Mouse (Mus musculus) liver, embryonic 12.5 days (tissue): ENCODE measurements around the gene Acsf2. TPM values are rescaled to one million over a fixed set of nuclear protein-coding genes. Genes with fewer than 3 reads are reported as not detected.

Experiments used
- ATAC-seq: fragments of 200-750 bp; cut with Nextera tagmentation; 2 replicates; pipeline ENCODE4 v1.8.0; 2017; ENCODE audit warnings: moderate number of reproducible peaks, mild to moderate bottlenecking, moderate library complexity
- H3K27ac ChIP-seq: fragments of 300-500 bp; sonication (generic); 2 replicates; pipeline ENCODE4 v1.5.1; 2016; ENCODE audit warnings: mild to moderate bottlenecking
- H3K27me3 ChIP-seq: fragments of 300-500 bp; sonication (generic); replicated peaks from 2 replicates; pipeline ENCODE4 v1.6.1; 2016; ENCODE audit warnings: mild to moderate bottlenecking, moderate library complexity
- H3K36me3 ChIP-seq: fragments of 300-500 bp; sonication (generic); 2 replicates; pipeline ENCODE4 v1.6.1; 2016; ENCODE audit warnings: mild to moderate bottlenecking, moderate library complexity
- H3K4me1 ChIP-seq: fragments of 300-500 bp; sonication (generic); 2 replicates; pipeline ENCODE4 v1.6.1; 2016
- H3K4me2 ChIP-seq: fragments of 300-500 bp; sonication (generic); 2 replicates; pipeline ENCODE4 v1.6.1; 2016; ENCODE audit warnings: mild to moderate bottlenecking, moderate library complexity
- H3K4me3 ChIP-seq: fragments of 300-500 bp; sonication (generic); 2 replicates; pipeline ENCODE4 v1.5.1; 2016; ENCODE audit warnings: mild to moderate bottlenecking, moderate library complexity
- H3K9ac ChIP-seq: fragments of 300-500 bp; sonication (generic); 2 replicates; pipeline ENCODE4 v1.6.1; 2016; ENCODE audit warnings: mild to moderate bottlenecking, moderate library complexity
- H3K9me3 ChIP-seq: fragments of 300-500 bp; sonication (generic); replicated peaks from 2 replicates; pipeline ENCODE4 v1.6.1; 2016; ENCODE audit warnings: mild to moderate bottlenecking, moderate library complexity
- WGBS: fragments of 180-500 bp; shearing (Covaris S2); methylation state at CpG from one replicate; pipeline ENCODE4 v1.1.7; 2016; ENCODE audit not compliant: insufficient replicate concordance; 5-methylcytosine and 5-hydroxymethylcytosine counted together
- polyA plus RNA-seq: library from polyadenylated mRNA; unstranded; fragments of >200 nt; fragmentation: Nextera tagmentation; extraction: Ambion mirVana; gene quantifications from 2 replicates; pipeline ENCODE4 v1.2.1, GENCODE M21; 2016

Acsf2 gene
- polyA plus RNA-seq, 1 experiment from 2014 or later, result 1.2 TPM

DNA sequence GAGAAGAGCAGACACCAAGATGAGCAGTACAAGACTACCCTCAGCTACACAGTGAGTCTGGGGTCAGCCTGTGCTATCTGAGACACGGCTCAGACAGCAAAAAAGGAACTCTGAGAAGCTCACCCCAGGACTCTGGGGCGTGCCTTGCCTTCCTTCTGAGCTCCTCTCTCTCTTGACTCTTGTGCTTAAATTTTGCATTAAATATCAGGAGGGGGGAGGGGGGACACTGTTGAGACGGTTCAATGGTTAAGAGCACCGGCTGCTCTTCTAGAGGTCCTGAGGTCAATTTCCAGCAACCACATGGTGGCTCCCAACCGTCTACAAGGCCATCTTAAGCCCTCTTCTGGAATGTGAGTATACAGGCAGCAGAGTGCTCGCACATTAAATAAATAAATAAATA, 14.2 kb downstream of the Acsf2 start:
- Histone ChIP-seq H3K4me2 (no peak overlapping the region), H3K36me3 (no peaks in the 10 kb centered on the region), H3K27ac (no peak overlapping the region), H3K27me3 (no peaks in the 10 kb centered on the region), H3K4me1 (peaks cover 18% of the 10 kb centered on the region; the same call in 1 of the 2 replicates), H3K9me3 (no peaks in the 10 kb centered on the region), H3K4me3 (no peak overlapping the region), H3K9ac (no peak overlapping the region)
- no peak for ATAC-seq
- WGBS, result 68% methylated on average over 6 of the region's 6 CpGs

DNA sequence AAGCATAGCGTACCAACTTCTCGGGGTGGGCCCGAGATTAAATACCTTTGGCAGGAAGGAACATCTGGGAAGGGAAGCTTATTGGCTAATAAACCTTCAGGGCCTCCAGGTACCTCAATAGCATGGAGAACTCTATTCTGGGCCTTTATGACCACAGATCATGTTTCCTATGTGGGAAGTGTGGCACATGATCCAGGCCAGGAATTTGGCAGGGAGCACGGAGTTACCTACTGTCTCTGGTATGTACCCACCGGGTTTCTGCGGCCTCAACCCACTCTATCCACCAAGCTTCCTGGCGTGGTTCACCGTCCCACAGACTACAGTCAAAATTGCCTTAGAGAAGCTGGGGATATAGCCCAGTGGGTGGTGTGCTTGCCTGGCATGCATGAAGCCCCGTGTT, 16.6 kb downstream of the Acsf2 start:
- Histone ChIP-seq H3K36me3 (no peaks in the 10 kb centered on the region), H3K27me3 (no peaks in the 10 kb centered on the region), H3K4me1 (peaks cover 6% of the 10 kb centered on the region; the same call in 1 of the 2 replicates), H3K27ac (no peak overlapping the region), H3K9me3 (no peaks in the 10 kb centered on the region), H3K9ac (no peak overlapping the region), H3K4me3 (no peak overlapping the region), H3K4me2 (no peak overlapping the region)
- no peak for ATAC-seq
- WGBS, result 82% methylated on average over 9 of the region's 9 CpGs

DNA sequence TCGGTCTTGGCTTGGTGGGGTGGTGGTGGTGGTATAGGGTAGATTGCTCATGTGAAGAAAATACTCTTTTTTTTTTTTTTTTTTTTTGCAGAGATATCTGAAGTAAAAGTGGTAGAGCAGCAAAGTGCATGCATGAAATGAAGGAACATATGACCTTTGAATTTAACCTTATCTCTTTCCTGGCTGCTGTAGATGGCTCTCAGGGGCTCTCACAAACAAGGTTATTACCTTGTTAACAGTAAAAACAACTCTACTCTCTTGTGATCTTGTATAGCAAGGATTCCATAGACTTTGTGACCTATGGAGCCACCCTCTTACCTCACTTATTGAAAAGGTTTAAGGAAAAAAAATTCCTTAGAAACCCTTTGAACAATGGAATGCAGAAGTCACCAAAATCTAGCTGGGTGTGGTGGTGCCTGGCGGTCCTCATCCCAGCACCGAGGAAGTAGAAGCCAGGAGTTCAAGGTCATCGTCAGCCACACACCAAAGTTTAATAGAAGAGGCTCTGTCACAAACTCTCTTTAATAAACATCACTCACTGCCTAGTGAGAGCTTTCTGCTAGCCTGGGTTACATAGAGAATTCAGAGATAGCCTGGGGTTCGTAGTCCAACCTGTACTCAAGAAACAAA, 21.4 kb downstream of the Acsf2 start:
- Histone ChIP-seq H3K4me2 (no peak overlapping the region), H3K36me3 (no peaks in the 10 kb centered on the region)
- ATAC-seq, result no peak

DNA sequence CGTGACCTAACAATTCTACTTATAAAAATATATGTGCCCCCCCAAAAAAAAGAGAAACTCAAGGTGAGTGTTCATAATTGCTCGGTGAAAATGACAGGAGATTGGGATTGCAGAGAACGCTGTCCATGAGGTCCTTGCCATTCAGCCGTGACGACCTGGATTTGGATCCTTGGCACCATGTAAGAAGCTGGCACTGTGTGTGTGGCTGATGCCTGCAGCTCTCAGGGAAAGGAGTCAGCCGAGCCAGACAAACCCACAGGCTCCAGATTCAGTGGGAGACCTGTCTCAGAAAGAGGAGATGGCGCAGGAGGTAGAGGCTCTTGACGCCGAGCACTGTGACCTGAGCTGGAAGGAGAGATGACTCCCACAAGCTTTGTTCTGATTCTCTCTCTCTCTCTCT, 25.3 kb downstream of the Acsf2 start:
- H3K4me1 ChIP-seq, result no peaks in the 10 kb centered on the region
- WGBS, result 79% methylated on average over 9 of the region's 9 CpGs
- ATAC-seq, result no peak
- no peaks in the 10 kb centered on the region for H3K9me3 ChIP-seq
- no peak overlapping the region for H3K4me3 ChIP-seq
- no peaks in the 10 kb centered on the region for H3K36me3 ChIP-seq
- H3K9ac ChIP-seq, result no peak overlapping the region
- H3K4me2 ChIP-seq, result no peak overlapping the region
- H3K27ac ChIP-seq, result no peak overlapping the region
- no peaks in the 10 kb centered on the region for H3K27me3 ChIP-seq

More for the DNA sequence above, 21.4 kb downstream of the Acsf2 start:
- Histone ChIP-seq H3K27ac (no peak overlapping the region), H3K27me3 (no peaks in the 10 kb centered on the region), H3K4me1 (no peaks in the 10 kb centered on the region), H3K9me3 (no peaks in the 10 kb centered on the region), H3K9ac (no peak overlapping the region), H3K4me3 (no peak overlapping the region)
- 75% methylated on average over 5 of the region's 5 CpGs for WGBS

DNA sequence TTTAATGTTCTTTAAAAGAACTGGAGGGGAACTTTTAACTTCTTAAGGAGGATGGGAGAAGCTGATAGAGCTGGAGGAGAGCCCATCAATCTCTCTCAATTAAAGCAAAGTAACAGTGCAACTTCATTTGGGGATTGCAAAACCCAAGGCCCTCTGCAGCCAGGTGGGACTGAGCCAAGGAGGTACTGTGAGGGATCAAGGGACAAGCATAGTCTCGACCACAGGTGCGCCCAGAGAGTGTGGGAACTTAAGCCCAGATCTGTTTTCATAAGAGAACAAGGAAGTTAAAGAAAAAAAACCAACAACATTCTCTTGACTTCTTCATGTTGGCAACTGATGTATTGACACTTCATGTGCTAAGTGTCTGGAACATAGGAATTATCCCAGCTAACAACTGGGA, 26.6 kb downstream of the Acsf2 start:
- Histone ChIP-seq H3K4me3 (no peak overlapping the region), H3K27ac (no peak overlapping the region), H3K4me1 (0 out of 2 replicates have a peak, but pooled peaks cover 8% of the 10 kb centered on the region), H3K9ac (no peak overlapping the region), H3K4me2 (no peak overlapping the region), H3K9me3 (no peaks in the 10 kb centered on the region), H3K27me3 (no peaks in the 10 kb centered on the region), H3K36me3 (no peaks in the 10 kb centered on the region)
- ATAC-seq, result no peak
- 42% methylated on average over 2 of the region's 2 CpGs for WGBS

DNA sequence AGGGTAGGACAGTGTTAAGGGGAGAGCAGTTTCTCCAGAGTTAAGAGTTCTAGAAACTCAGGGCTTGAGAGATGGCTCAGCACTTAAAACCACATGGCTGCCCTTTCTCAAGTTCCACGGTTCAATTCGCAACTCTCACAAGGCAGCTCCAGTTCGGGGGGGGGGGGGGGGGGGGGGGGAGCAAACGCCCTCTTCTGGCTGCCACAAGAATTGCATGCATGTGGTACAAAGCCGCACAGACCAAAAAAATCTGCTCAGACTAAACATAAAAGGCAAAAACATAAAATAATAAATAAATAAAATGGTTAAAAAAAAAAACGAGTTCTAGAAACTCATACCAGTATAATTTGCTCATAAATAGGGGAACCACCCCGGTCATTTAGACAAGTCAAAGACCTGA, 27.1 kb downstream of the Acsf2 start:
- Histone ChIP-seq H3K9ac (no peak overlapping the region), H3K27ac (no peak overlapping the region), H3K4me1 (0 out of 2 replicates have a peak, but pooled peaks cover 8% of the 10 kb centered on the region), H3K36me3 (no peaks in the 10 kb centered on the region), H3K4me3 (no peak overlapping the region), H3K9me3 (no peaks in the 10 kb centered on the region), H3K4me2 (no peak overlapping the region), H3K27me3 (no peaks in the 10 kb centered on the region)
- ATAC-seq, result no peak
- WGBS, result 16% methylated on average over 7 of the region's 7 CpGs

DNA sequence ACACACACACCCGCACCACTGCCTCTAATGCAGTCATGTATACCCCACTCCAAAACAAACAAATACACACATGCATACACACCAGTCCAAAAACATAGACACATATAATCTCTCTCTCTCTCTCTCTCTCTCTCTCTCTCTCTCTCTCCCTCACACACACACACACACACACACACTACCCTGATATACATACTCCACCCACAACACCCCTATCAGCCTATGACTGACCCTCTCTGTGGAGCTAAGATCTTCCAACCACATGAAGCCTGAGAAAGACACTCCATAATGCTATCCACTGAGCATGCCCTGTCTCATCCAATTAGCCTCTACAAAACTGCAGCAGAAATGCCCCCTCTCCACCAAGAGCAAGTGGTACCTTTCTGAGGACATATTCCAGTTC, 29.8 kb downstream of the Acsf2 start:
- Histone ChIP-seq H3K4me1 (0 out of 2 replicates have a peak, but pooled peaks cover 15% of the 10 kb centered on the region), H3K9me3 (no peaks in the 10 kb centered on the region), H3K36me3 (no peaks in the 10 kb centered on the region; the same call in 1 of the 2 replicates), H3K27me3 (peaks cover 4% of the 10 kb centered on the region; the same call in 1 of the 2 replicates), H3K9ac (no peak overlapping the region), H3K27ac (no peak overlapping the region), H3K4me3 (no peak overlapping the region), H3K4me2 (no peak overlapping the region)
- 76% methylated on average over 1 of the region's 1 CpGs for WGBS
- ATAC-seq, result peak; percentile 41; the same call in 1 of the 2 replicates

DNA sequence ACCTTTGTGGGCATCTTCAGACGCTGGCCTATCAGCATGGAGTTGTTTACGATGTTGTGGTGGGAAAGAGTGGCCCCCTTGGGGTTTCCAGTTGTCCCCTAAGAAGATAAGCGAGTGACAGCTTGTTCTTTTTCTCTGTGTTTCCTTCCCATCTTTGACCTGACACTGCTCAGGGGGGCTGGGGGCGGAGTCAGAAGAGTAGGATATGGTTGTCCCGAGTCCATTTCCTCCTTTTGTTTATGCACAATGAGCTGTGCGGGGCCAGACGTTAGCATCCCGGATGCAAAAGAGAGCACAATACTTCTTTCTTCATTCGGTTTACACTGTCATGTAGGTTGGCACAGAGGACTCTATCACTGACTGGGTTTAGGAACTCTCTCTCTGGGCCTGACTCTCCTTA, 31.1 kb downstream of the Acsf2 start:
- no peak overlapping the region for H3K27ac ChIP-seq
- ATAC-seq, result no peak

DNA sequence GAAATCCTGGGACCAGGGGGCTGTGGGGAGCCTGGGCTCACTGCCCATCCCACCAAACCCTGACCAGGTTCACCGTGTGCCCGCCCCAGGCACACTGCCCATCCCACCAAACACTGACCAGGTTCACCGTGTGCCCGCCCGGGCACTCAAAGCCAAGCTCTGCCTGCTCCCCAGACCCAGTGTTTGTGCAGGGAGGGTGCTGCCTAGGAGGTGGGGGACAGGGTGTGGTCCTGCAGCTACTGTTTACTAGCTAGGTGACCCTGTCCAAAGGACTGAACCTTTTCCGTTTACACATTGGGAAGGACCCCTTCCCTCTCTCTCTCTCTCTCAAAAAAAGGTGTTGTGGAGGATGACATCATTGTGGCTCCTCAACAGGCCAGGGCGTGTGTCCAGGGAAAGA, 34.3 kb downstream of the Acsf2 start:
- Histone ChIP-seq H3K27me3 (peaks cover 43% of the 10 kb centered on the region), H3K4me1 (peaks cover 30% of the 10 kb centered on the region), H3K9ac (no peak overlapping the region), H3K4me3 (no peak overlapping the region), H3K27ac (no peak overlapping the region), H3K36me3 (no peaks in the 10 kb centered on the region; the same call in 1 of the 2 replicates), H3K9me3 (no peaks in the 10 kb centered on the region), H3K4me2 (no peak overlapping the region)
- ATAC-seq, result no peak
- WGBS, result 65% methylated on average over 7 of the region's 7 CpGs

More for the DNA sequence above, 31.1 kb downstream of the Acsf2 start:
- no peaks in the 10 kb centered on the region; the same call in 1 of the 2 replicates for H3K36me3 ChIP-seq
- H3K9me3 ChIP-seq, result no peaks in the 10 kb centered on the region
- H3K4me3 ChIP-seq, result no peak overlapping the region
- 0 out of 2 replicates have a peak, but pooled peaks cover 15% of the 10 kb centered on the region for H3K4me1 ChIP-seq
- H3K4me2 ChIP-seq, result no peak overlapping the region
- H3K27me3 ChIP-seq, result peaks cover 14% of the 10 kb centered on the region
- H3K9ac ChIP-seq, result no peak overlapping the region
- WGBS, result 22% methylated on average over 9 of the region's 9 CpGs

DNA sequence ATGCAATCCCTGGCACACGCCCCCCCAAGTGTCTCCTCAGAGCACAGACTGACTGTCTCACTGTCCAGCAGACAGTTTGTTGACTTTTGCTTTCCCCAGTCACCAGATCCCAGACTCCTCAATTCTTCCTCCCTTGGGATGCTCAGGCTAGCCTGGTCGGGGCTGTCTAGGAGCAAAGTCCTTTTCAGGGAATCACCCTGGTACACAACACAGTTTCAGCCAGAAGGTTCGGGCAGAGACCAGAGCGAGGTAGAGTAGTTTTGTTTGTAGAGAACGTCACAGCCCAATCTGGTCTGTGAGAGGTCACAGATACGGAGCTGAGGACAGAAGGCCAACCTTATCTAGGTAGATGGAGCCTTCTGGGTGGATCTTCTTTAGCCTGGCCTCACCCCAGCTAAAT, 35.1 kb downstream of the Acsf2 start:
- no peak overlapping the region for H3K9ac ChIP-seq
- peaks cover 43% of the 10 kb centered on the region for H3K27me3 ChIP-seq
- 0 out of 2 replicates have a peak, but pooled peaks have one; percentile 24 for ATAC-seq
- no peaks in the 10 kb centered on the region; the same call in 1 of the 2 replicates for H3K36me3 ChIP-seq
- H3K9me3 ChIP-seq, result no peaks in the 10 kb centered on the region
- H3K4me2 ChIP-seq, result no peak overlapping the region
- H3K4me3 ChIP-seq, result no peak overlapping the region
- H3K4me1 ChIP-seq, result peaks cover 30% of the 10 kb centered on the region
- H3K27ac ChIP-seq, result no peak overlapping the region
- 52% methylated on average over 6 of the region's 6 CpGs for WGBS

DNA sequence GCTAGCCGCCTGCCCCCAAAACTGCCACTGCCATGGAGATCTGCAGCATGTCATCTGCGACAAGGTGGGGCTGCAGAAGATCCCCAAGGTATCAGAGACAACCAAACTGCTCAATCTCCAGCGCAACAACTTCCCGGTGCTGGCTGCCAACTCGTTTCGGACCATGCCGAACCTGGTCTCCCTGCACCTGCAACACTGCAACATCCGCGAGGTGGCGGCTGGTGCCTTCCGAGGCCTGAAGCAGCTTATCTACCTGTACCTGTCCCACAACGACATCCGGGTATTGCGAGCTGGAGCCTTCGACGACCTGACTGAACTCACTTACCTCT, 36.6 kb downstream of the Acsf2 start:
- H3K4me3 ChIP-seq, result peak overlapping the region; percentile 25; the same call in 1 of the 2 replicates
- peak overlapping the region; percentile 59 for H3K4me2 ChIP-seq
- no peak overlapping the region for H3K27ac ChIP-seq
- WGBS, result 21% methylated on average over 16 of the region's 16 CpGs
- H3K9me3 ChIP-seq, result no peaks in the 10 kb centered on the region
- no peak for ATAC-seq
- H3K27me3 ChIP-seq, result peaks cover 43% of the 10 kb centered on the region
- H3K4me1 ChIP-seq, result peaks cover 22% of the 10 kb centered on the region
- no peak overlapping the region for H3K9ac ChIP-seq
- H3K36me3 ChIP-seq, result no peaks in the 10 kb centered on the region; the same call in 1 of the 2 replicates

DNA sequence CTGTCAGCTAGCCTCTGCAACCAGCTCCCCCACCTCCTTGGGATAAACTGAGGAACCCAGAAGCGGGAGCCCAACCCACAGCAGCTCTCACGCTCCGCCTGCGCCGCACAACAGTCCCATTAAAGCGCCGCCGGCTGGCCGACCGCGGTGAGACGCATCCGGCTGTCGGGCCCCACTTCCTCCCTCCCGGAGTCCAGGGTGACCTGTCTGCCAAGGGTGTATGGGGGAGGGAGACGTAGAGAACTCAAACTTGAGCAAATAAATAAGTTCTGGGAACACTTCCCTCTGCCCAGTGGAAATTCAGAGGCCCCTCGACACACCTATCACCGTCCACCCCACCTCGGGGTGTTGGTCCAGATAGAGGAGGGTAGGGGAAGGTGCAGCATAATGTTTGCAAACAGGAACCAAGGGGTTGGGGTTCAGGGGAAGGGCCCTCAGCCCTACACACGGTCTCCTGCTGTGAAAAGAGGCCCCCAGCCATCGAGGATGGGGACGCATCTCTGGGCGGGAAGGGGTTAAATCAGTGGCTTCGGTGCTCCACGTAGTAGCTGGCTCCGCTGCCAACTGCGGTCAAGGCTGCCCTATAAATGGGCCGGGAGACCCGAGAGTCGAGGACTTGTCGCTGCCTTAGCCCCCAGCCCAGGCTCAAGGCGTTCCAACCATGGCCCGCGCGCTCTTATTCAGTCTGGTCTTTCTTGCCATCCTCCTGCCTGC, 37.1 kb downstream of the Acsf2 start, which contains the start of gene Chad:
Gene Chad, plus strand, starts transcription at position 611 of the 714 bp plus-strand sequence.
- peaks cover 43% of the 10 kb centered on the region for H3K27me3 ChIP-seq
- H3K36me3 ChIP-seq, result no peaks in the 10 kb centered on the region; the same call in 1 of the 2 replicates
- peaks cover 22% of the 10 kb centered on the region for H3K4me1 ChIP-seq
- H3K27ac ChIP-seq, result no peak within 1 kb of the TSS
- no peak within 1 kb of the TSS for H3K9ac ChIP-seq
- H3K4me2 ChIP-seq, result peak within 1 kb of the TSS; percentile 59
- 0 out of 2 replicates have a peak, but pooled peaks have one; percentile 5 for ATAC-seq
- 3% methylated on average over 35 of the region's 35 CpGs for WGBS
- no peaks in the 10 kb centered on the region for H3K9me3 ChIP-seq
- peak within 1 kb of the TSS; percentile 25 for H3K4me3 ChIP-seq
